Mouse (Mus musculus): ENCODE data around the gene Dixdc1. TPM values are rescaled to one million over a fixed set of nuclear protein-coding genes. Genes with fewer than 3 reads are reported as not detected.
A peak's percentile ranks its signal among the peaks of the same experiment; 100 is the strongest.

Dixdc1 gene
- polyA plus RNA-seq, 1 experiment from 2014 or later, result 18.5 TPM

- no peak overlapping the region for H3K4me2 ChIP-seq
- no peaks in the 10 kb centered on the region for H3K9me3 ChIP-seq (ENCODE audit: control insufficient read depth, low read length)
- no peak for DNase-seq (ENCODE audit: low spot score, missing footprints)
- H3K27ac ChIP-seq (ENCODE audit: low read depth, low read length), result no peak overlapping the region
- H3K36me3 ChIP-seq (ENCODE audit: control insufficient read depth, insufficient read depth, low read length), result no peaks in the 10 kb centered on the region
- no peak overlapping the region for H3K4me3 ChIP-seq (ENCODE audit: low read depth, low read length)
- H3K9ac ChIP-seq (ENCODE audit: low read length), result no peak overlapping the region
- ATAC-seq (ENCODE audit: low FRiP score), result no peak
- WGBS, result 87% methylated on average over 4 of the region's 4 CpGs
- H3K27me3 ChIP-seq (ENCODE audit: control insufficient read depth, insufficient read depth, low read length), result no peaks in the 10 kb centered on the region
- H3K4me1 ChIP-seq (ENCODE audit: control insufficient read depth, insufficient read depth, low read length), result 0 out of 2 replicates have a peak, but pooled peaks cover 3% of the 10 kb centered on the region
Measured at GRCm38 (mm10) chr9:50718878-50719277, 20.4 kb downstream of the Dixdc1 start.

GRCm38 (mm10) chr9:50714188-50714587, 25.1 kb downstream of the Dixdc1 start:
- H3K9ac ChIP-seq (ENCODE audit: low read length), result no peak overlapping the region
- H3K4me3 ChIP-seq (ENCODE audit: low read depth, low read length), result no peak overlapping the region
- no peaks in the 10 kb centered on the region for H3K36me3 ChIP-seq (ENCODE audit: control insufficient read depth, insufficient read depth, low read length)
- H3K9me3 ChIP-seq (ENCODE audit: control insufficient read depth, low read length), result no peaks in the 10 kb centered on the region
- H3K27me3 ChIP-seq (ENCODE audit: control insufficient read depth, insufficient read depth, low read length), result no peaks in the 10 kb centered on the region
- H3K4me1 ChIP-seq (ENCODE audit: control insufficient read depth, insufficient read depth, low read length), result no peaks in the 10 kb centered on the region
- 71% methylated on average over 4 of the region's 4 CpGs for WGBS
- DNase-seq (ENCODE audit: low spot score, missing footprints) (no peak), ATAC-seq (ENCODE audit: low FRiP score) (no peak)
- no peak overlapping the region for H3K27ac ChIP-seq (ENCODE audit: low read depth, low read length)
- no peak overlapping the region for H3K4me2 ChIP-seq

- Histone ChIP-seq H3K27ac (ENCODE audit: low read depth, low read length) (no peak overlapping the region), H3K4me3 (ENCODE audit: low read depth, low read length) (no peak overlapping the region), H3K4me1 (ENCODE audit: control insufficient read depth, insufficient read depth, low read length) (no peaks in the 10 kb centered on the region), H3K9me3 (ENCODE audit: control insufficient read depth, low read length) (no peaks in the 10 kb centered on the region), H3K9ac (ENCODE audit: low read length) (no peak overlapping the region), H3K27me3 (ENCODE audit: control insufficient read depth, insufficient read depth, low read length) (no peaks in the 10 kb centered on the region), H3K36me3 (ENCODE audit: control insufficient read depth, insufficient read depth, low read length) (no peaks in the 10 kb centered on the region), H3K4me2 (no peak overlapping the region)
- 80% methylated on average over 4 of the region's 4 CpGs for WGBS
- ATAC-seq (ENCODE audit: low FRiP score) (no peak), DNase-seq (ENCODE audit: low spot score, missing footprints) (no peak)
Measured at GRCm38 (mm10) chr9:50711337-50711736, 28.0 kb downstream of the Dixdc1 start.

GRCm38 (mm10) chr9:50709108-50709507, 30.2 kb downstream of the Dixdc1 start:
- Histone ChIP-seq H3K27ac (ENCODE audit: low read depth, low read length) (no peak overlapping the region), H3K4me2 (no peak overlapping the region), H3K4me1 (ENCODE audit: control insufficient read depth, insufficient read depth, low read length) (no peaks in the 10 kb centered on the region), H3K9me3 (ENCODE audit: control insufficient read depth, low read length) (no peaks in the 10 kb centered on the region), H3K9ac (ENCODE audit: low read length) (no peak overlapping the region), H3K36me3 (ENCODE audit: control insufficient read depth, insufficient read depth, low read length) (no peaks in the 10 kb centered on the region), H3K27me3 (ENCODE audit: control insufficient read depth, insufficient read depth, low read length) (no peaks in the 10 kb centered on the region), H3K4me3 (ENCODE audit: low read depth, low read length) (no peak overlapping the region)
- ATAC-seq (ENCODE audit: low FRiP score) (no peak), DNase-seq (ENCODE audit: low spot score, missing footprints) (no peak)
- WGBS, result 26% methylated on average over 2 of the region's 2 CpGs

GRCm38 (mm10) chr9:50704907-50705306, 34.4 kb downstream of the Dixdc1 start:
- Histone ChIP-seq H3K4me1 (ENCODE audit: control insufficient read depth, insufficient read depth, low read length) (no peaks in the 10 kb centered on the region), H3K4me3 (ENCODE audit: low read depth, low read length) (no peak overlapping the region), H3K9ac (ENCODE audit: low read length) (no peak overlapping the region), H3K27me3 (ENCODE audit: control insufficient read depth, insufficient read depth, low read length) (no peaks in the 10 kb centered on the region; the same call in 1 of the 2 replicates), H3K9me3 (ENCODE audit: control insufficient read depth, low read length) (no peaks in the 10 kb centered on the region), H3K27ac (ENCODE audit: low read depth, low read length) (no peak overlapping the region), H3K4me2 (no peak overlapping the region), H3K36me3 (ENCODE audit: control insufficient read depth, insufficient read depth, low read length) (no peaks in the 10 kb centered on the region)
- 51% methylated on average over 6 of the region's 6 CpGs for WGBS
- DNase-seq (ENCODE audit: low spot score, missing footprints), result no peak
- ATAC-seq (ENCODE audit: low FRiP score), result no peak

- ATAC-seq (ENCODE audit: low FRiP score), result no peak
- H3K4me3 ChIP-seq (ENCODE audit: low read depth, low read length), result no peak overlapping the region
- DNase-seq (ENCODE audit: low spot score, missing footprints), result peak; percentile 83
- no peak overlapping the region for H3K9ac ChIP-seq (ENCODE audit: low read length)
- no peak overlapping the region for H3K27ac ChIP-seq (ENCODE audit: low read depth, low read length)
- WGBS, result 69% methylated on average over 11 of the region's 11 CpGs
- H3K4me1 ChIP-seq (ENCODE audit: control insufficient read depth, insufficient read depth, low read length), result peaks cover 20% of the 10 kb centered on the region
- no peaks in the 10 kb centered on the region; the same call in 1 of the 2 replicates for H3K27me3 ChIP-seq (ENCODE audit: control insufficient read depth, insufficient read depth, low read length)
- no peaks in the 10 kb centered on the region for H3K36me3 ChIP-seq (ENCODE audit: control insufficient read depth, insufficient read depth, low read length)
- no peaks in the 10 kb centered on the region for H3K9me3 ChIP-seq (ENCODE audit: control insufficient read depth, low read length)
- H3K4me2 ChIP-seq, result no peak overlapping the region
Measured at GRCm38 (mm10) chr9:50700921-50701691, 38.2 kb downstream of the Dixdc1 start.

GRCm38 (mm10) chr9:50698418-50699409, 40.6 kb downstream of the Dixdc1 start:
- DNase-seq (ENCODE audit: low spot score, missing footprints) (peak; percentile 95), ATAC-seq (ENCODE audit: low FRiP score) (peak; percentile 75)
- Histone ChIP-seq H3K36me3 (ENCODE audit: control insufficient read depth, insufficient read depth, low read length) (no peaks in the 10 kb centered on the region), H3K27ac (ENCODE audit: low read depth, low read length) (no peak overlapping the region), H3K27me3 (ENCODE audit: control insufficient read depth, insufficient read depth, low read length) (no peaks in the 10 kb centered on the region; the same call in 1 of the 2 replicates), H3K4me3 (ENCODE audit: low read depth, low read length) (peak overlapping the region; percentile 41), H3K4me2 (peak overlapping the region; percentile 92), H3K9ac (ENCODE audit: low read length) (peak overlapping the region; percentile 58), H3K9me3 (ENCODE audit: control insufficient read depth, low read length) (no peaks in the 10 kb centered on the region), H3K4me1 (ENCODE audit: control insufficient read depth, insufficient read depth, low read length) (peaks cover 20% of the 10 kb centered on the region)
- WGBS, result under 1% methylated on average over 64 of the region's 70 CpGs

GRCm38 (mm10) chr9:50697706-50698041, 41.6 kb downstream of the Dixdc1 start:
- Histone ChIP-seq H3K9me3 (ENCODE audit: control insufficient read depth, low read length) (no peaks in the 10 kb centered on the region), H3K4me2 (peak overlapping the region; percentile 92), H3K4me3 (ENCODE audit: low read depth, low read length) (peak overlapping the region; percentile 41), H3K36me3 (ENCODE audit: control insufficient read depth, insufficient read depth, low read length) (no peaks in the 10 kb centered on the region), H3K9ac (ENCODE audit: low read length) (peak overlapping the region; percentile 47; the same call in 1 of the 2 replicates), H3K27me3 (ENCODE audit: control insufficient read depth, insufficient read depth, low read length) (no peaks in the 10 kb centered on the region; the same call in 1 of the 2 replicates), H3K4me1 (ENCODE audit: control insufficient read depth, insufficient read depth, low read length) (peaks cover 26% of the 10 kb centered on the region), H3K27ac (ENCODE audit: low read depth, low read length) (peak overlapping the region; percentile 60; the same call in 1 of the 2 replicates)
- DNase-seq (ENCODE audit: low spot score, missing footprints) (peak; percentile 93), ATAC-seq (ENCODE audit: low FRiP score) (peak; percentile 66)
- WGBS, result under 1% methylated on average over 12 of the region's 12 CpGs
